ENCODE assay signal across 18 mouse cellular contexts in genomic region chr2:96275061-96275460, GRCm38 (mm10). TPM values are rescaled to one million over a fixed set of nuclear protein-coding genes. Genes with fewer than 3 reads are reported as not detected.
DNase-seq lines count a peak whose midpoint lies in the region.
"Had no signal": no experiment of that assay in that cellular context is flagged by ENCODE, and none has a peak within 500 bp of the region (broad histone marks: within the 10 kb centered on the region; RNA-seq: fewer than 3 reads in every experiment).

No protein-coding gene starts in this region.

- peak; percentile 3 for DNase-seq in lung, postnatal 10 days
- no peak for DNase-seq in lung, postnatal 25 days (ENCODE audit: low spot score)
- peak; percentile 56 for DNase-seq in Muller cell, postnatal 12 days (ENCODE audit: inconsistent ontology term)
- peak; percentile 76 for DNase-seq in adrenal gland, adult 2 months
- DNase-seq in adrenal gland, postnatal 36 days, result peak; percentile 41 to 63
- no peak for DNase-seq in right cerebral cortex, postnatal 14 days
- DNase-seq in layer of hippocampus, adult 8-10 months (ENCODE audit: low spot score in 2 of 2), result no peak
- no peak for DNase-seq in urinary bladder, postnatal 10 days (ENCODE audit: low spot score)
- DNase-seq: cerebellum, adult 8-10 months; cerebellum, postnatal 25 days; forebrain, postnatal 0 days; kidney, adult 2 months; kidney, postnatal 4 days; liver; right cerebral cortex, adult 18-20 months; right cerebral cortex, postnatal 4 days had no signal

RNA-seq across cellular contexts. Expression of gene Lrrc4c, which starts 42.9 kb away (rescaled TPM):
- 1 to 10 TPM; 2.9 to 5.1 TPM for total RNA-seq in adrenal gland, adult 2 months (2021)
- 0.29 and 0.37 TPM in 2 replicates for polyA plus RNA-seq in adrenal gland, adult 2 months (2012; rRNA removed)
- total RNA-seq in adrenal gland, postnatal 36 days (2021), result 1 to 10 TPM; 1.4 to 2.4 TPM
- total RNA-seq in layer of hippocampus, adult 8-10 months (2022), result 10 to 100 TPM; 67.3 to 78.3 (median 72.0) TPM
- total RNA-seq: granulocyte monocyte progenitor cell, adult 5-6 weeks had no signal
- polyA plus RNA-seq: G1E had no signal

Comparison
In these comparisons a context has a peak if more than half of its experiments do, and no peak if none do; other contexts are left out.
1. DNase-seq: peak in lung, postnatal 10 days (single experiment), Muller cell, postnatal 12 days (single experiment), adrenal gland, adult 2 months (single experiment) and adrenal gland, postnatal 36 days (2 of 2); none in lung, postnatal 25 days (single experiment), right cerebral cortex, postnatal 14 days (single experiment), layer of hippocampus, adult 8-10 months (0 of 2) and urinary bladder, postnatal 10 days (single experiment).
2. RNA of gene Lrrc4c, which starts 42.9 kb away (total RNA-seq): 67.3 to 78.3 TPM in layer of hippocampus, adult 8-10 months; 2.9 to 5.1 TPM in adrenal gland, adult 2 months and 1.4 to 2.4 TPM in adrenal gland, postnatal 36 days; every median in the first group is over 10 times any median in the second.